Mouse (Mus musculus): ENCODE data around the gene Slc4a10.

DNA sequence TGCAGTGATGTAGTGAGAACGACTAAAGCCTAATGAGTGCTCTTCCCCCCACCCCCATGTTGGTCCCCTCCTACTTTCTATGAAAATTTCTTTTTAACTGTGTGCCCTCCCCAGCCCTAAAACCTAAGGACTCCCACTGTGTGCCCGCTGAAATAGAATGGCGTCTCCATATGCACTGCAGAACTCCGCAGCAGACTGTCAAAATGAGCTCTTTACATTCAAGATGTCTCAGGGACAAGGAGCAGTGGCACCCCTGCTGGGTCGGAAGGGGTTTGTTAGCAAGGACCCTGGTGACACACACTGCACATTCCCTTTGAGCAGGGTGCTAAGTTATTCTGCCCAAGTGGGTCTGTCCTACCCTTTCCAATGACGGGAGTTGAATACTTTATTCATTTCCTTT lies 309.5 kb downstream of the Slc4a10 start:
- TF ChIP-seq CTCF (IDR thresholded peaks at IDR 0.05; ENCODE audit: low read depth, low read length) (no peak), TAL1 (conservative IDR thresholded peaks at IDR 0.05; ENCODE audit: low read depth, low read length) (no peak)
